Mouse (Mus musculus) right cerebral cortex, postnatal 25 days (tissue): ENCODE measurements at regions not wholly inside any gene's neighbourhood (a gene's known extent, or its start where the extent isn't known, plus 50 kb on each side); places are given as distances from the start of the nearest gene placed in this dataset.
"Not testable (repeated sequence)": the region's sequence is repeated elsewhere in the genome, so short reads cannot be mapped to it uniquely, and the experiment has no call there.

Experiments
- DNase-seq: peaks from one replicate; pipeline ENCODE4 v3.0.0; 2022

- not testable (repeated sequence) for DNase-seq
Observed at GRCm38 (mm10) chr8:93443631-93444030, 64.1 kb upstream of the Ces1h start.

DNA sequence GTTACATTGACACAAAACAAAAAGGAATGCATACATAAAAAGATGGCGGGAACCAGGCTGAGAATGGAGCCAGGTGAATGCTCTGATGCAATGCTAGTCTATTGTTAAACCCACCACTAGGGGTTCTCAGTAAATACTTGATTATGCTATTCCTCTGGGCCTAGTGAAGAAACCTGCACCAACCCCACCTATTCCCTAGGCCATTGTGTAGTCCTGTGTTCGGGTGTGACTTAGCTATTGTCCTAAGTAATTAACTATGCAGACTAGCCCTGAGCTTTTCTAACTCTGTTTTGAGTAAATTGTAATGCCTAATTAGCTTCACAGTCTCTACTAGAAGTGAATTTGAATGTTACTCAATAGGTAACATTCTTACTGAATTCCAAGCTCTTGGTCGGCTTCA lies 62.4 kb upstream of the Ces1h start:
- no peak for DNase-seq

- DNase-seq: not testable (repeated sequence)
Observed at GRCm38 (mm10) chr8:93436586-93436985, 57.1 kb upstream of the Ces1h start.

- peak; percentile 70 for DNase-seq
Observed at GRCm38 (mm10) chr8:93430637-93431036, 51.1 kb upstream of the Ces1h start.
